Mouse (Mus musculus) liver, embryonic 14.5 days (tissue): Measurements from ENCODE around the gene Rsph1.

Experiments used
- CTCF ChIP-seq: IDR thresholded peaks from 2 replicates; pipeline ENCODE4 v1.5.1; 2016; ENCODE audit warnings: antibody characterized with exemption, low read depth, control low read depth
- EP300 ChIP-seq: IDR thresholded peaks from 2 replicates; pipeline ENCODE4 v1.6.1; 2016; ENCODE audit warnings: antibody characterized with exemption, low read depth

DNA sequence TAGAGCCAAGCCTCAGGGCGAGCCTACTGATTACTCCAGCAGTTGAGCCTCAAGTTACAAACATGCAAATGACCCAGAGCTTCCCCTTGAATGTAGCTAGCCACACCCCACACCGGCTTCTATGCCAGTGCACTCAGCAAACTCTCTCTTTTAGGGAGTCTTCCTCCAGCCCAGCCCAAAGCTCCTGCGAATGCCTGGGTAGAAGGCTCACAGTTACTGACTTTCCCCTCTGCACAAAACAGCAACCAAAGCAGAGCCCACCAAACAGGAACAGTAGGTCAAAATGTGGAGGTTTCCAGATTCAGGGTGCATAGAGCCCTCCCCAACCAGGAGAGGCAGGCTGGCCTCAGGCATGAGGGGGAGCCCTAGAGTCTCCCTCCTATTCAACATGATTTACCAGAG is 12.0 kb downstream of the Rsph1 start:
- TF ChIP-seq CTCF: no peak
- no peak for TF ChIP-seq EP300
